Mouse (Mus musculus) layer of hippocampus, adult 8-10 months (tissue): ENCODE measurements around the gene Dcaf17. TPM values are rescaled to one million over a fixed set of nuclear protein-coding genes. Genes with fewer than 3 reads are reported as not detected.

Experiments
- DNase-seq, 2 experiments: peaks; one replicate each; pipeline ENCODE4 v3.0.0; 2022; ENCODE audit warnings: low spot score in 2 of 2
- total RNA-seq, 4 experiments: library from RNA; stranded (reverse); gene quantifications; 2 replicates each; pipeline ENCODE4 v1.2.4; 2022

The Dcaf17 gene
- total RNA-seq, 4 experiments from 2014 or later, result 12.0 to 16.1 (median 13.2) TPM

DNA sequence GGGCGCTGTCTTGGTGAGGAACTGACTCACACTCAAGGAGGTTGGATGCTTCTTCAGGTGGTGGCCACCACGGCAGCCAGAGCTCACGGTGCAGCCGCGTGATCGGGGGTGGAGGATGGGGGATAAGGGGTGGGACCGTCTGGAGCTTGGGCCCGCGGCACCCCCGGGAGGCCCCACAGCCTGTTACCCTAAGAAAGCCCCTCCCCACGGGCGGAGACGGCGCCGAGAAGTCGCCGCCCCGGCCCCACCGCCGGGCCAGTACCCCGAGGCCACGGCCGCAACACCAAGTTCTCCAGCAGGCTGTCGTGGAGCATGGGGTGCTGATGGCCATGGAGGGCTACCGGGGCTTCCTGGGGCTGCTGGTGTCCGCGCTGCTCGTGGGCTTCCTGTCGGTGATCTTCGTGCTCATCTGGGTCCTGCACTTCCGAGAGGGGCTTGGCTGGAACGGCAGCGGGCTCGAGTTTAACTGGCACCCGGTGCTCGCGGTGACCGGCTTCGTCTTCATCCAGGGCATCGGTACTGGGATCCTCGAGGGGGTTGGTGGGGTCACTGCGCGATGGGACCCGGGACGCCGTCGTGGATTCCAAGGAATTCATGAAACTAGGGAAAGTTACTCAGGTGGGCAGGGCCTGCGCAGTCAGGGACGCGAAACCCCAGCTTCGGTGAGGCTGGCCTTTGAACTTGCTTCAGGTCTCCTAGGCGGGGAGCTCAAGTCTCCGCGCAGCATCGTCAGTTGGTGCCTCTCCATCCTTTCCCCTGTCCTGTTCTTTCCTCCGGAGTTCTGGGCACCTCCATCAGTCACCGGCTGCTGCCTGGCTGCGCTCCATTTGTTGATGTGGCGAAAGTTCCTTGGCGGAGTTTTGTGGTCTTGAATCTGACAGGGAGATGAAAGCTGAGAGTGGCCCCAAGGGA is 62.9 kb downstream of the Dcaf17 start, which contains the start of gene Cybrd1:
Gene Cybrd1, plus strand, starts transcription at position 127 of the 912 bp plus-strand sequence.
- no peak for DNase-seq

DNA sequence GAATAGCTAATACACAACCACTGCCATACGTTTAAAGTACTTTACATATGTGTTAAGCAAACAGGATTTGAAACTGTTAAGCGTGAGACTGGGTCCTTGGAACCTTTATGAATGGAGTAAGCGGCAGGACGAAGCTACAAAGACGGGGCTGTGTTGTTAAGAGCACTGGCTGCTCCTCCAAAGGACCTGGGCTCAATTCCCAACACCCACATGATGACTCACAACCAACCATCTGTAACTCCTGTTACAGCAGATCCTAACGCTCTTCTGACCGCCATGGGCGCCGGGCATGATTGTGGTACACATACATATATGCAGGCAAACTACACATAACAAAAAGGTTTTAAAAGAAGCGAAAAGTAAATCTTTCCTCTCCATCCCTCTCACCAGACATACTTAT is 65.7 kb downstream of the Dcaf17 start:
- peak; percentile 37 to 68 for DNase-seq

DNA sequence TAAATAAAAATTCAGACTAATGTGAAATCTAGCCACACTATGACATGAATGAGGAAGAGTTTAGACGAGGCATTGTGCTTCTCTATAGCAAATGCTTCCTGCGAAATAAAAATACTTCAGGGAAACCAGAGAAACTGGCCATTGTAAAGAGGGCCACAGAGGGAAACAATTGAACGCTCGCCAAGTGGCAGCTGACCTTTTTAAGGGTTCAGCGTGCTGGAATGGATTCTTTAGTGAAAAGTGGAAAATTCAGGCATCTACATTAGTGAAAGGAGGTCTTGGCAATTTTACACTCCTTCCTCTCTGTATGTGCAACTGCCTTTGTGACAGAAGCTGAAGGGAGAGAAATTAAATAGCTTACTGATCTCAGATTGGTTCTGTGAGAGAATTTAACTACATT is 66.3 kb downstream of the Dcaf17 start:
- no peak for DNase-seq

DNA sequence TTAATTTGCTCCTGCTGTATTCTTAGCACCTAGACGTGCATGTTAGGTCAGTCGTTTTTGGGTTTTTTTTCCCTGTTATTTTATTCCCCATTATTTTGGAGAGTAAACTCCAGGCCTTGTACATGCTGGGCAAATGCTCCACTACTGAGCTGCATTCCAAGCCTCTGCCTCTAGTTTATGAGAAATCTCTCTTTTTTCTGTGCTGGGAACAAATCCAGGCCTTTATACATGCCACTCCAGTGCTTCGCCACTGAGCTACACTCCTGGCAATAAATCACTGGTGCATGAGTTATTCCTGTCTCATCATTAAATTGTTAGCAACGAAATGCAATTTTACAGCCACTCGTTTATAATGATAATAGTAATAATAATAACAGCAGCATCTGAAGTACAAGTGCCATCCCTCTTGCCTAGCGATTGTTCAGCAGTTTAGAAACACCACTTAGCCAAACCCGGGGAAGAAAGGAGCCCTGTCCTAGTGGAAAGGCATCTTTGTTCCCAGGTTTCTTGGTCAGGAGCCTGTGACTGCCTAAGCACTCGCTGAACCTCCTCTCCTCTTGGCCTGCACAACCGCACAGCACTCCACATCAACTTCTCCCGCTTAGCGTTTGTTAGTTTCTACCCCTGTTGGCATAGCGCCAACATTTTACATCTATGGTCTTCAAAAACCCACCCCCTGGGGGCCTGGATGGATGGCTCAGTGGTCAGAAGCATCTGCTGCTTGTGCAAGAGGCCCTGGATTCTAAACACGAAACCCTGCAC is 67.3 kb downstream of the Dcaf17 start:
- DNase-seq, result no peak

DNA sequence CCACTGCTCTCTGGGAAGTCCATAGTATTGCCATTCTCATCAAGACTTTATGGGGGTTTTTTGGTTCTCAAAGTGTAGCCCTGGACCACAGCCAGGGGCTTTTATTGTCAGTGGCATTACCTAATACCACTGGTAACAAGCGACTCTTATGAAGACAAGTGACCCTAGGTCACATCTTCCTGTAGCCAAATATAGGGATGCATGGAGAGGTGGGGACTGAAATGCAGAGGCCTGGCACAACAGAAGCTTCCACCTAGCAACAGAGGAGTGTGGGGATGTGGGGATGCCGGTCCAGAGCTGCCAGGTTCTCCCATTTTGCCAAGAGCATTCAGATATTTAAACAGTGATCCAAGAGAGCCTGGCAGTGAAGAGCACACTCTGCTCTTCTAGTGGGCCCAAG is 68.5 kb downstream of the Dcaf17 start:
- DNase-seq, result no peak

DNA sequence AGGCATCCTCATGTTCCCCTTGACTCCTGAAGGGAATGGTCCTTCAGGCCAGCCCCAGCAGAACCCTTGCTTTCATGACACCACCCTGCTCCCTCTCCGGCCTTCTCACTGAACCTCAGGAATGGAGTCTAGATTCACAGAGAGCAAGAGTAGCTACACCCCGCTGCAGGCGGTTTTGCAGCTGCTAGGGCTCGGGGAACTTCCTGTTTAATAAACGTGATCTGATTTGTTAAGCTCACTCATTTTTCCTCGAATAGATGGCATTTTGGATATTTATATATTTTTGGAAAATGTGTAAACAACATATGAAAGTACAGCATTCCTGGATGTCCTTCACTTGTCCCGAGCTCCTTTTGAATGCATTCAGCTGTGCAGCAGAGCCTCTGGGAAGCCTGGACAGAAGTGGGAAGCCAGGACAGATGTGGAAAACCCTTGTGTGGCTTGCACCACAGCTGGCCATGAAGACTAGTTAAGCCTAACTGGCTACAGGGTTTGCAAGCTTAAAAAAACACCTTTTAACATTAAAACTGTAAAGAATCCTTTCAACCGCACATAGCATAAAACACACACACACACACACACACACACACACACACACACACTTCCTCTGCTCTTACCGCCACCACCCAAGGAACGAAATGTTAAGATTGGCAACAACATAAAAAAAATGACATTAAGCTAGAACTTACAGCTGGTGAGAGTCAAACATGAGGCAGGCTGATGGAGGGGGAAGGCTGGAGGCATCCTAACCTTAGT is 72.8 kb downstream of the Dcaf17 start:
- no peak for DNase-seq

DNA sequence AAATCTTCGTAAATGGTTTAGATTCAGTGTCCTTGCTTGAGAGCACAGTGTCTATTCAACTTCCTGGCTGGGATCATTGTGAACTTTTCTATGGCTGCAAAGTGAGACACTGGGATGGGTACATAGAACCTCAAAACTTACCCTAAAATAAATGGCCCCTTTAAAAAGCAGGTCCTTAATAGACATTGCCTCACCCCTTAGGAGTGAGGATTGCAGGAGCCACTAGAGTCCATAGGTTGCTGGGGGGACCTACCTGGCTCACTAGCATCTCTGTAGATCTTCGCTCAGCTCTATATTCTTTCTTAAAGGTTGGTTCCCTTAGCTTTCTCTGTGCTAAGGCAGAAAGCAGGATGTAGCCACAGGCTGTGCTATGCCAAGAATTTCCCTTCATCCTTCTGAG is 75.2 kb downstream of the Dcaf17 start:
- no peak for DNase-seq

DNA sequence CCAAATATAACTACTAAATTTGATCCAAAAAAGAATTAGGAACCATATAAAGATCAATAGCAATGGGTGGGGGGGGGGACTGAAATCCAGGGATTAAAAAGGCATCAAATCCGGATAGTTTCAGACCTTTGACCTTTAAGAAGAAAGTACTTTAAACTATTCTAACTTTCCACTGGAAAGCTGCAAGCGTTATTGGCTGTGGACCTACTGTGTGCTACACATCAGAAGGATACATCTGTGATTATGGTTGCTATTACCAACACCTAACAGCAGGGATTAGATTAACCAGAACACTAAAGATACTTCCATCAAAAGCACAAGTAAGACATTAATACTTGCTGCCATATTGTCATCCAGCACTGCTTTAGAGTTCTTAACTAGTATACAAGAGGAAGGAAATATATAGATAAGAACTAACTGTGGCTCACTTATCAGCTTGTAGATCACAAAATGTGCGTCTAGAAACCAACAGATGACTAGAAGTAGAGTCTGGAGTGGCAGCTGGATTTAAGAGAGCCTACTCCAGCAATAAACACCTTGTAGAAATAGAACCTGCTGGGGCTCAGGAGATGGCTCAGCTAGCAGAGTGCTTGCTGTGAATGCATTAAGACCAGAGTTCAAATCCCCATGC is 76.9 kb downstream of the Dcaf17 start:
- no peak for DNase-seq

- no peak for DNase-seq
Measured at GRCm38 (mm10) chr2:71134041-71134505, 78.9 kb downstream of the Dcaf17 start.

GRCm38 (mm10) chr2:71134836-71135235 is 79.7 kb downstream of the Dcaf17 start:
- no peak for DNase-seq

DNA sequence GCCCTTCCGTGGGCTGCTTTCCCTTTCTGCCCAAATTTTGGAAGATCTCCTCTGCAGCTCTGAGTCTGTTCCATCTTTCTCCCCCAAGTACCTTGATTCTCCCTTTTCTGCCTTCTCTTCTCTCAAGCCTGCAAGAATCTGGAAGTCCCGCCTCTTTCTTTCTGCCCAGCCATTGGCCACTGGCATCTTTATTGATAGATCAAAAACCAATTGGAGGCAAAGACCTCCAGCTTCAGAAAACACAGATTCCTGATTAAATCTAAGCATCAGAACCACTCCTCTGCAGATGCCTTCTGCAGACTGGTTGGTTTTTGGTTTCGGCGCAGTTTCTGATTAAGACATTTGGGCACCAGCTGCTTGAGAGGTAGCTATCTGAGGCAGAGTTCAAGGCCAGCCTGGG is 85.5 kb downstream of the Dcaf17 start:
- no peak for DNase-seq

DNA sequence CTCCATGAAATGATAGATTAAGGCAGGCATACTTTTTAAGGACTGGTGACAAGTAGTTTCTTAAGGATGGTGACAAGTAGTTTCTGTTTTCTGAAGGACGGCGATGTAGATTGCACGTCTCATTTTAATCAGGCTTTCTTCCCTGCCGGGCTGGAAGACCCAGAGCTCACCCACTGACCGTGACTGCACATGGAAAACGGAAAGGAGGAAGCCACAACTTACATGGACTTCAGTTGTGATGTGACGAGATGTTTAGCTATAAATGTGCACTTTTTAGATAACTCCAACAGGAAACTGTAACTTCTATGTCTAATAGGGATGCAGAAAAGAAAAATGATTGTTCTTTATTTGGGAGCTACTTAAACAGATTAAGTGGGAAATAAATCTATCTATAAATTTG is 87.3 kb downstream of the Dcaf17 start:
- DNase-seq, result no peak

- DNase-seq, result no peak
Measured at GRCm38 (mm10) chr2:71145853-71146252, 90.7 kb downstream of the Dcaf17 start.

GRCm38 (mm10) chr2:71146266-71146665 is 91.1 kb downstream of the Dcaf17 start:
- DNase-seq, result no peak

- no peak for DNase-seq
Measured at GRCm38 (mm10) chr2:71147816-71148215, 92.7 kb downstream of the Dcaf17 start.

Other genes with a start within 250 kb of the Dcaf17 start
- gene Tlk1, start 229.6 kb upstream of the Dcaf17 start, total RNA-seq, result 10 to 100 TPM; 68.5 to 79.4 (median 77.8) TPM
- 10 to 100 TPM; 13.1 to 21.5 (median 15.1) TPM for gene Mettl8, start 255 bp downstream of the Dcaf17 start, total RNA-seq
- 1 to 10 TPM; 2.6 to 7.7 (median 4.7) TPM for gene Cybrd1, start 62.6 kb downstream of the Dcaf17 start, total RNA-seq
- gene Dync1i2, start 156.4 kb downstream of the Dcaf17 start, total RNA-seq, result 100 to 1,000 TPM; 127 to 141 (median 138) TPM